Mouse (Mus musculus): ENCODE results near the gene Pparg. TPM values are rescaled to one million over a fixed set of nuclear protein-coding genes. Genes with fewer than 3 reads are reported as not detected.

The Pparg gene
- polyA plus RNA-seq, 1 experiment from 2014 or later: 0.22 TPM

- no peaks in the 10 kb centered on the region for H3K4me1 ChIP-seq (ENCODE audit: control insufficient read depth, insufficient read depth, low read length)
- no peak for DNase-seq (ENCODE audit: low spot score, missing footprints)
- H3K27me3 ChIP-seq (ENCODE audit: control insufficient read depth, insufficient read depth, low read length): no peaks in the 10 kb centered on the region
- H3K9ac ChIP-seq (ENCODE audit: low read length): no peak overlapping the region
- WGBS: 70% methylated on average over 6 of the region's 6 CpGs
- no peak overlapping the region for H3K4me2 ChIP-seq
- H3K9me3 ChIP-seq (ENCODE audit: control insufficient read depth, low read length): no peaks in the 10 kb centered on the region
- no peak overlapping the region for H3K27ac ChIP-seq (ENCODE audit: low read depth, low read length)
- no peak overlapping the region for H3K4me3 ChIP-seq (ENCODE audit: low read depth, low read length)
- no peak for ATAC-seq (ENCODE audit: low FRiP score)
- H3K36me3 ChIP-seq (ENCODE audit: control insufficient read depth, insufficient read depth, low read length): no peaks in the 10 kb centered on the region
These were observed 38.8 kb upstream of the Pparg start for GRCm38 (mm10) chr6:115321883-115322351.

- H3K9ac ChIP-seq (ENCODE audit: low read length): no peak overlapping the region
- H3K4me3 ChIP-seq (ENCODE audit: low read depth, low read length): no peak overlapping the region
- 94% methylated on average over 5 of the region's 5 CpGs for WGBS
- DNase-seq (ENCODE audit: low spot score, missing footprints) (no peak), ATAC-seq (ENCODE audit: low FRiP score) (no peak)
- no peaks in the 10 kb centered on the region for H3K36me3 ChIP-seq (ENCODE audit: control insufficient read depth, insufficient read depth, low read length)
- H3K9me3 ChIP-seq (ENCODE audit: control insufficient read depth, low read length): no peaks in the 10 kb centered on the region; the same call in 1 of the 2 replicates
- H3K4me2 ChIP-seq: no peak overlapping the region
- no peaks in the 10 kb centered on the region for H3K27me3 ChIP-seq (ENCODE audit: control insufficient read depth, insufficient read depth, low read length)
- no peak overlapping the region for H3K27ac ChIP-seq (ENCODE audit: low read depth, low read length)
- no peaks in the 10 kb centered on the region for H3K4me1 ChIP-seq (ENCODE audit: control insufficient read depth, insufficient read depth, low read length)
These were observed 37.8 kb upstream of the Pparg start for GRCm38 (mm10) chr6:115322956-115323355.

GRCm38 (mm10) chr6:115330964-115331363 lies 29.8 kb upstream of the Pparg start:
- no peak overlapping the region for H3K4me2 ChIP-seq
- DNase-seq (ENCODE audit: low spot score, missing footprints) (no peak), ATAC-seq (ENCODE audit: low FRiP score) (no peak)
- no peak overlapping the region for H3K9ac ChIP-seq (ENCODE audit: low read length)
- H3K4me3 ChIP-seq (ENCODE audit: low read depth, low read length): no peak overlapping the region
- H3K27me3 ChIP-seq (ENCODE audit: control insufficient read depth, insufficient read depth, low read length): no peaks in the 10 kb centered on the region
- H3K9me3 ChIP-seq (ENCODE audit: control insufficient read depth, low read length): no peaks in the 10 kb centered on the region; the same call in 1 of the 2 replicates
- H3K27ac ChIP-seq (ENCODE audit: low read depth, low read length): no peak overlapping the region
- H3K4me1 ChIP-seq (ENCODE audit: control insufficient read depth, insufficient read depth, low read length): no peaks in the 10 kb centered on the region
- no peaks in the 10 kb centered on the region for H3K36me3 ChIP-seq (ENCODE audit: control insufficient read depth, insufficient read depth, low read length)

GRCm38 (mm10) chr6:115333099-115333694 lies 27.6 kb upstream of the Pparg start:
- no peak for ATAC-seq (ENCODE audit: low FRiP score)
- H3K9me3 ChIP-seq (ENCODE audit: control insufficient read depth, low read length): no peaks in the 10 kb centered on the region
- WGBS: 52% methylated on average over 2 of the region's 2 CpGs

GRCm38 (mm10) chr6:115335536-115335935 lies 25.2 kb upstream of the Pparg start:
- Histone ChIP-seq H3K36me3 (ENCODE audit: control insufficient read depth, insufficient read depth, low read length) (no peaks in the 10 kb centered on the region), H3K4me3 (ENCODE audit: low read depth, low read length) (no peak overlapping the region), H3K27ac (ENCODE audit: low read depth, low read length) (no peak overlapping the region), H3K9me3 (ENCODE audit: control insufficient read depth, low read length) (no peaks in the 10 kb centered on the region), H3K4me2 (no peak overlapping the region), H3K27me3 (ENCODE audit: control insufficient read depth, insufficient read depth, low read length) (no peaks in the 10 kb centered on the region), H3K4me1 (ENCODE audit: control insufficient read depth, insufficient read depth, low read length) (no peaks in the 10 kb centered on the region), H3K9ac (ENCODE audit: low read length) (no peak overlapping the region)
- ATAC-seq (ENCODE audit: low FRiP score) (no peak), DNase-seq (ENCODE audit: low spot score, missing footprints) (no peak)
- WGBS: 43% methylated on average over 6 of the region's 6 CpGs

More at GRCm38 (mm10) chr6:115333099-115333694, 27.6 kb upstream of the Pparg start:
- DNase-seq (ENCODE audit: low spot score, missing footprints): no peak
- Histone ChIP-seq H3K4me2 (no peak overlapping the region), H3K36me3 (ENCODE audit: control insufficient read depth, insufficient read depth, low read length) (no peaks in the 10 kb centered on the region), H3K4me3 (ENCODE audit: low read depth, low read length) (no peak overlapping the region), H3K9ac (ENCODE audit: low read length) (no peak overlapping the region), H3K27me3 (ENCODE audit: control insufficient read depth, insufficient read depth, low read length) (no peaks in the 10 kb centered on the region), H3K27ac (ENCODE audit: low read depth, low read length) (no peak overlapping the region), H3K4me1 (ENCODE audit: control insufficient read depth, insufficient read depth, low read length) (no peaks in the 10 kb centered on the region)

- Histone ChIP-seq H3K4me2 (no peak overlapping the region), H3K27ac (ENCODE audit: low read depth, low read length) (no peak overlapping the region), H3K27me3 (ENCODE audit: control insufficient read depth, insufficient read depth, low read length) (no peaks in the 10 kb centered on the region), H3K4me3 (ENCODE audit: low read depth, low read length) (no peak overlapping the region), H3K9ac (ENCODE audit: low read length) (no peak overlapping the region), H3K9me3 (ENCODE audit: control insufficient read depth, low read length) (no peaks in the 10 kb centered on the region), H3K36me3 (ENCODE audit: control insufficient read depth, insufficient read depth, low read length) (no peaks in the 10 kb centered on the region), H3K4me1 (ENCODE audit: control insufficient read depth, insufficient read depth, low read length) (peaks cover 3% of the 10 kb centered on the region; the same call in 1 of the 2 replicates)
- ATAC-seq (ENCODE audit: low FRiP score) (no peak), DNase-seq (ENCODE audit: low spot score, missing footprints) (no peak)
- 90% methylated on average over 2 of the region's 2 CpGs for WGBS
These were observed 20.7 kb upstream of the Pparg start for GRCm38 (mm10) chr6:115340084-115340483.

GRCm38 (mm10) chr6:115343096-115343495 lies 17.7 kb upstream of the Pparg start:
- Histone ChIP-seq H3K4me2 (no peak overlapping the region), H3K4me1 (ENCODE audit: control insufficient read depth, insufficient read depth, low read length) (peaks cover 3% of the 10 kb centered on the region; the same call in 1 of the 2 replicates), H3K27me3 (ENCODE audit: control insufficient read depth, insufficient read depth, low read length) (no peaks in the 10 kb centered on the region), H3K9me3 (ENCODE audit: control insufficient read depth, low read length) (no peaks in the 10 kb centered on the region), H3K4me3 (ENCODE audit: low read depth, low read length) (no peak overlapping the region), H3K36me3 (ENCODE audit: control insufficient read depth, insufficient read depth, low read length) (no peaks in the 10 kb centered on the region), H3K9ac (ENCODE audit: low read length) (no peak overlapping the region), H3K27ac (ENCODE audit: low read depth, low read length) (no peak overlapping the region)
- WGBS: 72% methylated on average over 4 of the region's 4 CpGs
- no peak for DNase-seq (ENCODE audit: low spot score, missing footprints)
- ATAC-seq (ENCODE audit: low FRiP score): no peak

GRCm38 (mm10) chr6:115343570-115343969 lies 17.2 kb upstream of the Pparg start:
- WGBS: 59% methylated on average over 5 of the region's 5 CpGs
- no peak for ATAC-seq (ENCODE audit: low FRiP score)
- H3K36me3 ChIP-seq (ENCODE audit: control insufficient read depth, insufficient read depth, low read length): no peaks in the 10 kb centered on the region
- H3K27ac ChIP-seq (ENCODE audit: low read depth, low read length): no peak overlapping the region
- DNase-seq (ENCODE audit: low spot score, missing footprints): no peak
- H3K9ac ChIP-seq (ENCODE audit: low read length): no peak overlapping the region
- no peak overlapping the region for H3K4me2 ChIP-seq
- H3K4me1 ChIP-seq (ENCODE audit: control insufficient read depth, insufficient read depth, low read length): peaks cover 3% of the 10 kb centered on the region; the same call in 1 of the 2 replicates
- H3K4me3 ChIP-seq (ENCODE audit: low read depth, low read length): no peak overlapping the region
- H3K27me3 ChIP-seq (ENCODE audit: control insufficient read depth, insufficient read depth, low read length): no peaks in the 10 kb centered on the region
- no peaks in the 10 kb centered on the region for H3K9me3 ChIP-seq (ENCODE audit: control insufficient read depth, low read length)

GRCm38 (mm10) chr6:115344101-115344500 lies 16.6 kb upstream of the Pparg start:
- no peak for ATAC-seq (ENCODE audit: low FRiP score)
- Histone ChIP-seq H3K4me1 (ENCODE audit: control insufficient read depth, insufficient read depth, low read length) (peaks cover 3% of the 10 kb centered on the region; the same call in 1 of the 2 replicates), H3K9ac (ENCODE audit: low read length) (no peak overlapping the region), H3K9me3 (ENCODE audit: control insufficient read depth, low read length) (no peaks in the 10 kb centered on the region), H3K4me2 (no peak overlapping the region), H3K27ac (ENCODE audit: low read depth, low read length) (no peak overlapping the region), H3K4me3 (ENCODE audit: low read depth, low read length) (no peak overlapping the region), H3K27me3 (ENCODE audit: control insufficient read depth, insufficient read depth, low read length) (no peaks in the 10 kb centered on the region), H3K36me3 (ENCODE audit: control insufficient read depth, insufficient read depth, low read length) (no peaks in the 10 kb centered on the region)
- 33% methylated on average over 10 of the region's 10 CpGs for WGBS
- no peak for DNase-seq (ENCODE audit: low spot score, missing footprints)
